Mouse (Mus musculus): ENCODE measurements around the gene Opn5.

The Opn5 gene

GRCm38 (mm10) chr17:42611295-42611694 is at the start of gene Opn5:
TSS of gene Opn5 (minus strand) at chr17:42611395.
- DNase-seq (ENCODE audit: low spot score) = no peak

- peak; percentile 21 for DNase-seq (ENCODE audit: low spot score)
Measured at GRCm38 (mm10) chr17:42658634-42659422, 47.6 kb upstream of the Opn5 start.

- DNase-seq (ENCODE audit: low spot score) = no peak
Measured at GRCm38 (mm10) chr17:42643416-42643815, 32.2 kb upstream of the Opn5 start.

GRCm38 (mm10) chr17:42630206-42630605 is 19.0 kb upstream of the Opn5 start:
- no peak for DNase-seq (ENCODE audit: low spot score)

- DNase-seq (ENCODE audit: low spot score) = no peak
Measured at GRCm38 (mm10) chr17:42613043-42613737, 2.0 kb upstream of the Opn5 start.

GRCm38 (mm10) chr17:42608270-42608669 is 2.9 kb downstream of the Opn5 start:
- DNase-seq (ENCODE audit: low spot score) = no peak

GRCm38 (mm10) chr17:42602829-42603784 is 8.1 kb downstream of the Opn5 start:
- DNase-seq (ENCODE audit: low spot score) = peak; percentile 12

- no peak for DNase-seq (ENCODE audit: low spot score)
Measured at GRCm38 (mm10) chr17:42586486-42586885, 24.7 kb downstream of the Opn5 start.

- no peak for DNase-seq (ENCODE audit: low spot score)
Measured at GRCm38 (mm10) chr17:42583029-42583331, 28.2 kb downstream of the Opn5 start.

GRCm38 (mm10) chr17:42582281-42583028 is 28.7 kb downstream of the Opn5 start:
- no peak for DNase-seq (ENCODE audit: low spot score)

GRCm38 (mm10) chr17:42580623-42581022 is 30.6 kb downstream of the Opn5 start:
- DNase-seq (ENCODE audit: low spot score) = no peak

GRCm38 (mm10) chr17:42580196-42580595 is 31.0 kb downstream of the Opn5 start:
- DNase-seq (ENCODE audit: low spot score) = no peak

- no peak for DNase-seq (ENCODE audit: low spot score)
Measured at GRCm38 (mm10) chr17:42576671-42577168, 34.5 kb downstream of the Opn5 start.

GRCm38 (mm10) chr17:42573786-42574185 is 37.4 kb downstream of the Opn5 start:
- no peak for DNase-seq (ENCODE audit: low spot score)

GRCm38 (mm10) chr17:42549578-42549977 is 61.6 kb downstream of the Opn5 start:
- no peak for DNase-seq (ENCODE audit: low spot score)

- no peak for DNase-seq (ENCODE audit: low spot score)
Measured at GRCm38 (mm10) chr17:42530147-42530546, 81.0 kb downstream of the Opn5 start.

GRCm38 (mm10) chr17:42509356-42510262 is 101.6 kb downstream of the Opn5 start:
- no peak for DNase-seq (ENCODE audit: low spot score)
